ENCODE assay signal across 26 mouse cellular contexts in the genomic region with DNA sequence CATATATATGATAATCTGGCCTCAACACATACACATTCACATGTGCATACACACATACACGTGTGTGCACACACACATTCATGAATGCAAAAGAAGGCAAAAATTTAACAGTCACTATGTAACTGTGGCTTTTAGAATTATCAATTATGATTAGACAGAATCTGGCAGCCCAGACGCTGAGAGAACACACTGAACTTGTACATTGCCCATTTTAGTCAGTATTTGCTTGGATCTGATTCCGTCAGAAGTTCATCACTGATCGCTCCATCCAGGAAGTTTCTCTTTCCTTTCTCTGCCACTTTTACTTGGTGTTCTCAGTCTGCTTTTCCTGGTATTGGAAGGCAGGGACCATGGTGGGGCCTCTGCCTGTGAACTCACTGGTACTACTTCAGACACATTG.
"Had no signal": no experiment of that assay in that cellular context is flagged by ENCODE, and none has a peak within 500 bp of the region (broad histone marks: within the 10 kb centered on the region; RNA-seq: fewer than 3 reads in every experiment).

No protein-coding gene starts in this region.

- DNase-seq: cerebellum, adult 2 months; cerebellum, adult 8-10 months; cerebellum, adult 9-10 months; cerebellum, adult 9-11 months; cerebellum, postnatal 10 days; cerebellum, postnatal 14 days; cerebellum, postnatal 25 days; cerebellum, postnatal 36 days; embryo, embryonic 11 days; forebrain, postnatal 0 days; gastrocnemius, adult 2 months; gastrocnemius, postnatal 10 days; gastrocnemius, postnatal 14 days; gastrocnemius, postnatal 25 days; gastrocnemius, postnatal 36 days; heart, adult 11 months; heart, adult 2 months had no signal

- H3K27ac ChIP-seq: embryonic facial prominence, embryonic 10.5 days; embryonic facial prominence, embryonic 12.5 days; embryonic facial prominence, embryonic 13.5 days; embryonic facial prominence, embryonic 15.5 days; forebrain, embryonic 10.5 days; forebrain, embryonic 12.5 days; forebrain, embryonic 13.5 days; gastrocnemius, adult 2 months; heart, adult 2 months had no signal

- H3K4me3 ChIP-seq: embryonic facial prominence, embryonic 10.5 days; embryonic facial prominence, embryonic 12.5 days; embryonic facial prominence, embryonic 13.5 days; embryonic facial prominence, embryonic 15.5 days; erythroblast, embryonic 14.5 days; forebrain, embryonic 10.5 days; forebrain, embryonic 12.5 days; forebrain, embryonic 13.5 days; forebrain, embryonic 15.5 days; gastrocnemius, adult 2 months; heart, adult 2 months had no signal
